Mouse (Mus musculus) midbrain, embryonic 10.5 days (tissue): ENCODE data around the gene Gal3st2. TPM values are rescaled to one million over a fixed set of nuclear protein-coding genes. Genes with fewer than 3 reads are reported as not detected.
"Not testable (repeated sequence)": the region's sequence is repeated elsewhere in the genome, so short reads cannot be mapped to it uniquely, and the experiment has no call there.

Experiments used
- DNase-seq: peaks from one replicate; pipeline ENCODE4 v3.0.0-alpha.2; 2017; ENCODE audit warnings: low spot score
- H3K27ac ChIP-seq: fragments of 300-500 bp; sonication (generic); replicated peaks from 2 replicates; pipeline ENCODE4 v1.5.1; 2016; ENCODE audit warnings: mild to moderate bottlenecking
- H3K27me3 ChIP-seq: fragments of 300-500 bp; sonication (generic); 2 replicates; pipeline ENCODE4 v1.6.1; 2016; ENCODE audit warnings: low read depth, mild to moderate bottlenecking; ENCODE audit not compliant: poor library complexity, severe bottlenecking
- H3K36me3 ChIP-seq: fragments of 300-500 bp; sonication (generic); 2 replicates; pipeline ENCODE4 v1.6.1; 2016; ENCODE audit warnings: mild to moderate bottlenecking, moderate library complexity
- H3K4me1 ChIP-seq: fragments of 300-500 bp; sonication (generic); 2 replicates; pipeline ENCODE4 v1.6.1; 2016
- H3K4me3 ChIP-seq: fragments of 300-500 bp; sonication (generic); 2 replicates; pipeline ENCODE4 v1.5.1; 2016; ENCODE audit warnings: mild to moderate bottlenecking, moderate library complexity
- H3K9me3 ChIP-seq: fragments of 300-500 bp; sonication (generic); replicated peaks from 2 replicates; pipeline ENCODE4 v1.6.1; 2016; ENCODE audit warnings: mild to moderate bottlenecking
- whole genome bisulfite sequencing: fragments of 180-500 bp; shearing (Covaris S2); methylation state at CpG from one replicate; pipeline ENCODE4 v1.1.7; 2016; 5-methylcytosine and 5-hydroxymethylcytosine counted together
- polyA plus RNA-seq: library from polyadenylated mRNA; unstranded; fragments of >200 nt; fragmentation: Nextera tagmentation; extraction: Ambion mirVana; gene quantifications from 2 replicates; pipeline ENCODE4 v1.2.1, GENCODE M21; 2016

The Gal3st2 gene
- polyA plus RNA-seq, 1 experiment from 2014 or later, result not detected

- no peak for DNase-seq
- no peaks in the 10 kb centered on the region for H3K27me3 ChIP-seq
- WGBS, result 93% methylated on average over 6 of the region's 6 CpGs
Measured at GRCm38 (mm10) chr1:93835876-93836531, 25.1 kb upstream of the Gal3st2 start.

DNA sequence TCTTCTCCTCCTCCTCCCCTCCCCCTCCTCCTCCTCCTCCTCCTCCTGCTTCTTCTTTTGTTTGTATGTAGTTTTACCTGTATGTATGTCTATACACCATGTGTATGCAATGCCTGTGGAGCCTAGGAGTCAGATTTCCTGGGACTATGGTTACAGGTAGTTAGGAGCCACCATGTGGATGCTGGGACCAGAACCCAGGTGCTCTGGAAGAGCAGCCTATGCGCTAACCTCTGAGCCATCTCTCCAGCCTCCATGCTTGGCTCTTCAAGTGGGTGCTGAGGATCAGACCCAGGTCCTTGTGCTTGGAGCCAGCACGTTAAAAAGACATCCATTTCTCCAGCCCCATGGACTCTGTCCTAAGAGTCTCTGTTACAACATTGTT is 24.6 kb upstream of the Gal3st2 start:
- H3K27me3 ChIP-seq, result no peaks in the 10 kb centered on the region
- no peak overlapping the region for H3K4me3 ChIP-seq
- H3K36me3 ChIP-seq, result peaks cover 35% of the 10 kb centered on the region
- no peak for DNase-seq
- no peaks in the 10 kb centered on the region for H3K9me3 ChIP-seq
- 94% methylated on average over 2 of the region's 2 CpGs for WGBS
- H3K27ac ChIP-seq, result no peak overlapping the region
- H3K4me1 ChIP-seq, result no peaks in the 10 kb centered on the region

More at GRCm38 (mm10) chr1:93835876-93836531, 25.1 kb upstream of the Gal3st2 start:
- no peaks in the 10 kb centered on the region for H3K4me1 ChIP-seq
- no peak overlapping the region for H3K27ac ChIP-seq
- H3K36me3 ChIP-seq, result peaks cover 35% of the 10 kb centered on the region
- no peak overlapping the region for H3K4me3 ChIP-seq
- H3K9me3 ChIP-seq, result no peaks in the 10 kb centered on the region

DNA sequence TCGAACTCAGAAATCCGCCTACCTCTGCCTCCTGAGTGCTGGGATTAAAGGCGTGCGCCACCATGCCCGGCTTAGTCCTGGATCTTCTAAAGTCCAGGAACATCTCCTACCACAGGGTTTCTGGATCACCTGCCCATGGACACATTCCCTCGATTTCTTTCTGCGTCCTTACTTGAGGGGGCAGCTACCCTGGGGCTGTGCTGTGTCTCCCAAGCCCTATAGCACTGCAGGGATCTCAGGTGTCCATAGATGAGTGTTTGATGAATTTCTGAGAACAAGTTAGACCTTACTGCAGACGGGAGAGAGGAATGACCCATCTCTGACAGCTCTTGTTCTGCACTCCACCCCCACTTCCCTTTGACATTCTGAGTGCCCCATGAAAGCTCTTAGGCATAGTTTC is 23.8 kb upstream of the Gal3st2 start:
- Histone ChIP-seq H3K27me3 (no peaks in the 10 kb centered on the region), H3K36me3 (peaks cover 35% of the 10 kb centered on the region), H3K4me1 (no peaks in the 10 kb centered on the region), H3K9me3 (no peaks in the 10 kb centered on the region), H3K27ac (no peak overlapping the region), H3K4me3 (no peak overlapping the region)
- DNase-seq, result no peak
- WGBS, result 96% methylated on average over 8 of the region's 8 CpGs

DNA sequence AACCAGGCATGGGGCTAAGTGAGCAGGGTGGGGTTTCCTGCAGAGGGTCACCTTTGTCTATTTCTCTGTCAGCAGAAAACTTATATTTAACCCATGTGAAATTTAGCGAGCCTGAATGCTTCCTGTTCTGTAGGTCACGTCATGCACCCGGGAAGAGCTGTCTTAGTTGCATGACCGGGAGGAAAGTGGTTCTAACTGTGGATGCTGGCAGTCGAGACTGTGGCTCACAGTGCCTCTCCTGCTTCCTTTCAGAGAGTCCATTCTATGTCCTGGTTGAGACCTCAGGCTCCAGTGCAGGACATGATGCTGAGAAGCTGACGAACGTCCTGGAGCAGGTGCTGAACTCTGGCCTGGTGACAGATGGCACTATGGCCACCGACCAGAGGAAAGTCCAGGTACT is 22.5 kb upstream of the Gal3st2 start:
- not testable (repeated sequence) for H3K4me3 ChIP-seq, H3K27me3 ChIP-seq, H3K27ac ChIP-seq, H3K9me3 ChIP-seq, H3K4me1 ChIP-seq, DNase-seq
- peaks cover 35% of the 10 kb centered on the region for H3K36me3 ChIP-seq
- WGBS, result 89% methylated on average over 8 of the region's 8 CpGs

DNA sequence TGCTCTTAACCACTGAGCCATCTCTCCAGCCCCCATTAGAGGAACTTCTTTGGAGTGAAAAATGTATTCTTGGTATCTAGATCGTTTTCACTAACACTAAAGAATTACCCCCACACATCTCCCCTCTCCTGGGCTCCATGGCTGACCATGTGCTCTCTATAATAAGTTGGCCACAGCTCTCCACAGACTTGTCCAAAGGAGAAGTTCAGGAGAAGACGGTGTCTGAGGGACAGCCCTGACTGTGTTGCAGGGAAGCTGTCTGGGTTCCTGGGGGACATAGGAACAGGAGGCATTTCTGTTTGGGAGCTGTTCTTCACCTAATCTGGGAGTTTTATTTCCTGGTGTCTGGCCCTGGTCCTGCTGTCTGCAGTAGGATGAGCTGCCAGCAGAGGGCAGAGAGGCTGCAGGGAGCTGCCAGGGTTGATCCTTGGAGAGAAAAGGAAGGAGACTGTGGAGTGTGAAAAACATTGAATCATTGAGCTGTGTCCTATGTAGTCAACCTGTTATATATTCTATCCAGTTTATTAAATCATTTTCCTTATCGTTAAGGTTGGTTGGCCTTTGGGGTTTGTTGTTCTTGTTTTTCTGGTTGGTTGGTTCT is 15.2 kb upstream of the Gal3st2 start:
- not testable (repeated sequence) for H3K36me3 ChIP-seq, DNase-seq, H3K4me1 ChIP-seq, H3K4me3 ChIP-seq, H3K9me3 ChIP-seq, H3K27me3 ChIP-seq, H3K27ac ChIP-seq
- 70% methylated on average over 1 of the region's 3 CpGs for WGBS

- 77% methylated on average over 4 of the region's 4 CpGs for WGBS
- H3K9me3 ChIP-seq, result not testable (repeated sequence)
Measured at GRCm38 (mm10) chr1:93855790-93856189, 5.3 kb upstream of the Gal3st2 start.

DNA sequence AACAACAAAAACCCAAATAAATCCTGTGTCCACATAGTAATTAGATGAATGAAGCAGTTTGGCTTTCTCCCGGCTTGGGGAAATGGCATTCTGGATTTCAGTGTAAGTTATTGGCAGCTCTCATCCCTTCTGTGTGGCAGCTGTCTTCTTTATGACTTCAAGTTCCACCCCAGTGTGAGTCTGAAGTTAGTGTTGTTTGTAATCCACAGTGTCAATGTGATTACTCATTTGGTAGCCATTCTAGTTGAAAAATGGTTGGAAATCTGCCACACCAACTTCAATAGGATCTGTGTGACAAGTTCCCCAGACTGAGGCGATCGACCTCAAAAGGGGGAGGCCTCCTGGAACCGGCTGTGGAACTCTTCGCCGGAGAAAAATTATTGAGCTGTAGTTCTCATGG is 3.7 kb upstream of the Gal3st2 start:
- Histone ChIP-seq H3K9me3 (no peaks in the 10 kb centered on the region), H3K27me3 (no peaks in the 10 kb centered on the region), H3K4me3 (no peak overlapping the region), H3K36me3 (no peaks in the 10 kb centered on the region), H3K4me1 (no peaks in the 10 kb centered on the region), H3K27ac (no peak overlapping the region)
- DNase-seq, result no peak
- WGBS, result 89% methylated on average over 6 of the region's 6 CpGs

More at GRCm38 (mm10) chr1:93855790-93856189, 5.3 kb upstream of the Gal3st2 start:
- not testable (repeated sequence) for DNase-seq, H3K36me3 ChIP-seq, H3K4me3 ChIP-seq, H3K27me3 ChIP-seq, H3K27ac ChIP-seq, H3K4me1 ChIP-seq

DNA sequence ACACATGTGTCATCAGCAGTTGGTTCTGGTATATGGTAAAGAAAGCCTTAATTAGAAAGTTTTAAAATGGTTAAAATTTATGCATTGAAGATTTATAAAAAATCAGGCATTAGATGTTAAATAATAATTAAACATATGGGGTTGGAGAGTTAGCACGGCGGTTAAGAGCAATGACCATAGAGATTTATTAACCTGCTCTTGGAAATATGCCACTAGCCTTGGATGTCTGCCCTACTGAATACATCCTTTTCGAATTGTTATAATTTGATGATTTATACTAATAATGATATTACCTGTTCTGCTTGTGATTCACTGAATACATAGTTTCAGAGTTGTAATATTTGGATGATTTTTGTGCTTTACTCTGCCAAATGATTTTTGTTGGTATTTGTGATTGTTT is 3.1 kb upstream of the Gal3st2 start:
- no peak for DNase-seq
- Histone ChIP-seq H3K4me1 (no peaks in the 10 kb centered on the region), H3K36me3 (no peaks in the 10 kb centered on the region), H3K9me3 (no peaks in the 10 kb centered on the region), H3K27ac (no peak overlapping the region), H3K4me3 (no peak overlapping the region), H3K27me3 (no peaks in the 10 kb centered on the region)
- WGBS, result 90% methylated on average over 3 of the region's 3 CpGs

DNA sequence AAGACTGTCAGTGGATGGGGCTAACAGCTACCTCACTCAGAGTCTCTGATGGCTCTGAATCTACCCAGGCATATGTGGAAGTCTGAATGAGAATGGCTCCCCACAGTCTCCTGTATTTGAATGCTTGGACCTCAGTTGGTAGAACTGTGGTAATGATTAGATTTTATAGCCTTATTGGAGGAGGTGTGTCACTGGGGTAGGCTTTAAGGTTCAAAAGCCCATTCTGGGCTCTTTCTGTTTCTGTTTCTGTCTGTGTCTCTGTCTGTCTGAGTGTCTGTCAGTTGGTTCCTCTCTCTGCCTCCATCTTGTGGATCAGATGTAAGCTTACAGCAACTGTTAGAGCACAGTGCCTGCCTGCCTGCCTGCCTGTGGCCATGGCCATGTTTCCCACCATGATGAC is 1.5 kb upstream of the Gal3st2 start:
- Histone ChIP-seq H3K4me1 (no peaks in the 10 kb centered on the region), H3K36me3 (no peaks in the 10 kb centered on the region), H3K4me3 (no peak overlapping the region), H3K27ac (no peak overlapping the region), H3K9me3 (no peaks in the 10 kb centered on the region), H3K27me3 (no peaks in the 10 kb centered on the region)
- no peak for DNase-seq

DNA sequence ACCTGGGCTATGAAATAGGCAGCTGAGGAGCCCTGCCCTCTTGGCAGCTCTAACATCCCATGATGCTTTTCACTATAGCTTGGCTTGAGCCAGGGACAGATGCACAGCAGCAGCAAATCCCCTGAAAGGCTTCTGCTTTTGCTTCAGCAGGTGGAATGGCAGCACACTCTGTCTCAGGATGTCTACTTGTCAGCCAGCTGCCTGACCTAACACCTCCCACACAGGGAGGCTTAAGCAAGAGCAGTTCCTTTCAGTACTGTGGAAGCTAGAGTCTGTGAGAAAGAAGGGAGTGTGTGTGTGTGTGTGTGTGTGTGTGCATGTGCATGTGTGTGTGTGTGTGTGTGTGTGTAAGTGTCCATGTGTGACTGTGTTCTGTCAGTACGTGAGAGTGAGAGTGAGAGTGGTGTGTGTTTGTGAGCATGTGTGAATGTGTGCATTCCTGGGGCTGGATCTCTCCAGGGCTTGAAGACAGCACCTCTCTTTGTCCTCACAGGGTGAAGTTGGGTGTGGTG is 10.5 kb downstream of the Gal3st2 start:
- not testable (repeated sequence) for DNase-seq, H3K4me1 ChIP-seq, H3K27ac ChIP-seq, H3K9me3 ChIP-seq, H3K36me3 ChIP-seq, H3K4me3 ChIP-seq, H3K27me3 ChIP-seq
- WGBS, result 70% methylated on average over 1 of the region's 1 CpGs

- not testable (repeated sequence) for H3K36me3 ChIP-seq
- 91% methylated on average over 17 of the region's 22 CpGs for WGBS
Measured at GRCm38 (mm10) chr1:93874405-93874804, 13.3 kb downstream of the Gal3st2 start.

GRCm38 (mm10) chr1:93881778-93882177 is 20.7 kb downstream of the Gal3st2 start:
- not testable (repeated sequence) for H3K4me3 ChIP-seq, H3K9me3 ChIP-seq, DNase-seq, H3K27ac ChIP-seq, H3K4me1 ChIP-seq, H3K36me3 ChIP-seq, H3K27me3 ChIP-seq
- WGBS, result no CpG with 5 or more reads among the region's 11 CpGs

More at GRCm38 (mm10) chr1:93874405-93874804, 13.3 kb downstream of the Gal3st2 start:
- not testable (repeated sequence) for H3K27ac ChIP-seq, DNase-seq, H3K4me1 ChIP-seq, H3K4me3 ChIP-seq, H3K27me3 ChIP-seq, H3K9me3 ChIP-seq

- H3K4me3 ChIP-seq, DNase-seq, H3K9me3 ChIP-seq, H3K27ac ChIP-seq, H3K36me3 ChIP-seq, H3K27me3 ChIP-seq, H3K4me1 ChIP-seq: not testable (repeated sequence)
- WGBS, result 62% methylated on average over 1 of the region's 1 CpGs
Measured at GRCm38 (mm10) chr1:93890936-93891335, 29.8 kb downstream of the Gal3st2 start.
